Mouse (Mus musculus): Measurements from ENCODE around the gene Klrb1f. TPM values are rescaled to one million over a fixed set of nuclear protein-coding genes. Genes with fewer than 3 reads are reported as not detected.

The Klrb1f gene
- total RNA-seq, 1 experiment from 2014 or later, result not detected

Other genes with a start within 250 kb of the Klrb1f start
- gene Gm44511, start 219.6 kb upstream of the Klrb1f start, total RNA-seq (2021), result not detected in 2 replicates
- gene Klrb1b, start 219.6 kb upstream of the Klrb1f start, total RNA-seq (2021), result not detected in 2 replicates
- gene Clec2i, start 158.3 kb upstream of the Klrb1f start, total RNA-seq (2021), result not detected in 2 replicates
- gene BC035044, start 154.8 kb upstream of the Klrb1f start, total RNA-seq (2021), result 0.18 TPM in 1 of 2 replicates, not detected in the other
- gene Clec2g, start 111.5 kb upstream of the Klrb1f start, total RNA-seq (2021), result 2.0 TPM in 1 of 2 replicates, not detected in the other
- gene Clec2e, start 55.0 kb downstream of the Klrb1f start, total RNA-seq (2021), result not detected in 2 replicates
- 42.2 and 43.0 TPM in 2 replicates for gene Clec2d, start 134.7 kb downstream of the Klrb1f start, total RNA-seq (2021)
- 0.15 TPM in 1 of 2 replicates, not detected in the other for gene Cd69, start 229.5 kb downstream of the Klrb1f start, total RNA-seq (2021)